Mouse (Mus musculus): ENCODE measurements around the gene Hspa1a. TPM values are rescaled to one million over a fixed set of nuclear protein-coding genes. Genes with fewer than 3 reads are reported as not detected.
"Not testable (repeated sequence)": the region's sequence is repeated elsewhere in the genome, so short reads cannot be mapped to it uniquely, and the experiment has no call there.

Hspa1a gene
- total RNA-seq, 2 experiments from 2014 or later = 16.6 to 99.8 TPM

GRCm38 (mm10) chr17:34969822-34970221 is 2.1 kb downstream of the Hspa1a start, which contains the start of gene Gm20481:
Gene Gm20481, plus strand, starts transcription at chr17:34969912.
- not testable (repeated sequence) for DNase-seq (ENCODE audit: low spot score)

- no peak for DNase-seq (ENCODE audit: low spot score)
These were observed 6.3 kb downstream of the Hspa1a start for GRCm38 (mm10) chr17:34965627-34966026.

DNA sequence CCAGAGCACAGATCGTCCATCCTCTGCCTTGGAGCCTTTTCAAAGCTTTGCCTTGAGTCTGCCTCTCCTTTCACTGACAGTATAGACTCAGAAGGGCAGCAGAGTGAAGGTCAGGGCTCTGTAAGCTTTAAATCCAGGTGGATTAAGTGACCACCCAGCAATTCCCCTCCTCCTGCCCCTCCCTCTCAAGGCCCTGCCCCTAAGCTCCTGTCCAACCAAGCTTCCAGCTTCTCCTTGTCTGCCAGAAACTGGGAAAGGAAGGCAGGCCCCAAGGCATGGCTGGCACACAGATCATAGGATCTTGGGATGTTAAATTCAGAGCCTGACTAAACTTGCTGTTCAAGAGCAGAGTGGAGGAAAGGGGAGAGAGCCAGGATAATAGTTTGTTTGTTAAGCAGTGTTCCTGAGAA is 7.3 kb downstream of the Hspa1a start:
- no peak for DNase-seq (ENCODE audit: low spot score)

DNA sequence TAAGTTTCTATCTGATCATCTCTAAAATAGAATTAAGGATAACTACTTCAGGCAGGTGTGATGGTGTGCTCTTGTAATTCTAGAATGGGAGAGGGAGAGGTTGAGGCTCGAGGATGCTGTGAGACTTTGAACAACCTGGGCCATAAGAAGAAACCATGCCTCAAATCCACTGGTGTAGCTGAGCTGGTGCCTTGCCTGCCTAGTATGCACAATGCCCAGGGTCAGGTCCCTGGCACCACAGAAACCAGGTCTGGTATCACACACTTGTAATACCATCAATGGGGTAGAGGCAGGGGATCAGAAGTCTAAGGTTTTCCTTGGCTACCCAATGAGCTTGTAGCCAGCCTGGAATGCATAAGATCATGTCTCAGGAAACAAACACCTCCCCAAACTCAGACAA is 9.1 kb downstream of the Hspa1a start:
- DNase-seq (ENCODE audit: low spot score) = no peak

- DNase-seq (ENCODE audit: low spot score) = no peak
These were observed 9.8 kb downstream of the Hspa1a start for GRCm38 (mm10) chr17:34962125-34962524.

GRCm38 (mm10) chr17:34960702-34961493 is 11.1 kb downstream of the Hspa1a start:
- DNase-seq (ENCODE audit: low spot score) = no peak

DNA sequence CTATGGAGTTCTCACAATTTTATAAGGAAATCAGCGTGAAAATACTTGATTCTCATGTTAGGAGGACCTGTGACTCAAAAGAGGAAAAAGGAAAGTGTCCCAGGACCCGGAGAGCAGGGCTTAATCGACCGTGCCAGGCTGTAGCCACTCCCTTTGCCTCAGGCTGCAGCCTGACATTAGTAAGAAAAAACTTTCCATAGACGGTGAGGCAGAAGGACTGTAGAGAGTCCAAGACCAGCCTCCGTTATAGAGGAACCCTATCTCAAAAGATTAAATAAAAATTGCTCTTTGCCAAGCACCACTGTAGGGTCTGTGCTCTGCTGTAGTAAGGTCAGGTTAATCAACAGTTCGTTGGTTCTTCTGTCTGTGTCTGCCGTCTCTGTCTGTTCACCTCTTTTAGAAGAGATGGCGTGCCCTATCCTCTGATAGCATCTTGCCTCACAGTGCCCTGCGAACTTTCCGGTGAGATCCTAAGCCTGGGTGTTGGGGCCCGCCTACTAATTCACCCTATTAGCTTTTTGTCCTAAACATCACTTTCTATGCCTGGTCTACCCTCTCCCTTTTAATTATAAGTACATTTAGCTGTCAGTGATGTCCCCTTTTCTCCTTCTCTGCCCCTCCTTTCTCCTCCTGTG is 12.0 kb downstream of the Hspa1a start:
- peak; percentile 43 for DNase-seq (ENCODE audit: low spot score)

DNA sequence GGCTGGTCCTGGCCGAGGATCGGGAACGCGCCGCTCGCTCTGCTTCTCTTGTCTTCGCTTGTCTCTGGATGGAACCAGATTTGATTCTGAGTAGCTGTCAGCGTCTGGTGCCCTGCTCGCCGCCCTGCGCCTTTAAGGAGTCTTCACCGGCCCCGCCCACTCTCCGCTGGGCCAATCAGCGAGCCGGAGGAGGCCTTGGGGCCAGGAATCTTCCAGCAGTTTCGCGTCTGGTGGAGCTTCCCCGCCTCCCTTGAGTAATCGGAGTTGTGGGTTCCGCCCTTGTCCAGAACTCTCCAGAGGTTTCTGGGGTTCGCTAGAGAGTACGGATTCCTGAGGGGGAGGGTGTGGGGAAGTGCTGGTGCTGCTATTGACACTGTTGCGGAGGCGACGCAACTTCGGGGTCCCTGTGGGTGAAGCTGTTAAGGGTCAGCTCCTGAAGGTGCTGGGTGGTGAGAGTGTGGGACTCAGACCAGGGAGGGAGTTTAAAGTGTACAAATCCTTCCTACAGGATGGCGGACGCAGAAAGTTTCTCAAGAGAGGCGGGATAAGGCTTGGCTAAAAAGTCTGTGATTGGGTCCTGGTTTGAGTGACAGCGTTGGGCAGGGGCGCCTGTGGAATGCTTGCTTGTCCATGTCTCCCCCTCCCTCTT is 12.7 kb downstream of the Hspa1a start, which contains the start of gene Hspa1b:
Gene Hspa1b, minus strand, starts transcription at position 109 of the 649 bp plus-strand sequence.
- DNase-seq (ENCODE audit: low spot score) = peak; percentile 88

- DNase-seq (ENCODE audit: low spot score) = not testable (repeated sequence)
These were observed 13.2 kb downstream of the Hspa1a start for GRCm38 (mm10) chr17:34958734-34959129.

DNA sequence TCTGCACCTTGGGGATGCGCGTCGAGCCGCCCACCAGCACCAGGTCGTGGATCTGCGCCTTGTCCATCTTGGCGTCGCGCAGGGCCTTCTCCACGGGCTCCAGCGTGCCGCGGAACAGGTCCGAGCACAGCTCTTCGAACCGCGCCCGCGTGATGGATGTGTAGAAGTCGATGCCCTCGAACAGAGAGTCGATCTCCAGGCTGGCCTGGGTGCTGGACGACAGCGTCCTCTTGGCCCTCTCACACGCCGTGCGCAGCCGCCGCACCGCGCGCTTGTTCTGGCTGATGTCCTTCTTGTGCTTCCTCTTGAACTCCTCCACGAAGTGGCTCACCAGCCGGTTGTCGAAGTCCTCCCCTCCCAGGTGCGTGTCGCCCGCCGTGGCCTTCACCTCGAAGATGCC is 14.0 kb downstream of the Hspa1a start:
- not testable (repeated sequence) for DNase-seq (ENCODE audit: low spot score)

- DNase-seq (ENCODE audit: low spot score) = not testable (repeated sequence)
These were observed 14.7 kb downstream of the Hspa1a start for GRCm38 (mm10) chr17:34957291-34957690.

DNA sequence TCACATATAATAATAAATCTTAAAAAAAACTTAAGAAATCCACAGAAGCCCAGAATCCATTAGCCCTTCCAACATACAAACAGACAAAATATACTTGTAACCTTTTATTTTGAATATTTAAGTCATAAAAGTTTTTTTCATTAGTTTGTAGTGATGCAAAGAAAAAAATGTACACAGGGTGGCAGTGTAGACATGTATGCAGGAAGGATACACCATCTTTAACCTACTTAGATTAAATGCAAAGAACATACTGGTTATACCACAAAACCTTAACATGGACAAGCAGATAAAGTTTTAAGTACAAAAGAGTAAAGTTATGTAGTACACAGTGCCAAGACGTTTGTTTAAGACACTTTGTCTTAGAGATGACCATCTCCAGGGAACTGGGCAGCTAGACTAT is 15.6 kb downstream of the Hspa1a start:
- no peak for DNase-seq (ENCODE audit: low spot score)

GRCm38 (mm10) chr17:34955884-34956283 is 16.1 kb downstream of the Hspa1a start:
- DNase-seq (ENCODE audit: low spot score) = no peak

DNA sequence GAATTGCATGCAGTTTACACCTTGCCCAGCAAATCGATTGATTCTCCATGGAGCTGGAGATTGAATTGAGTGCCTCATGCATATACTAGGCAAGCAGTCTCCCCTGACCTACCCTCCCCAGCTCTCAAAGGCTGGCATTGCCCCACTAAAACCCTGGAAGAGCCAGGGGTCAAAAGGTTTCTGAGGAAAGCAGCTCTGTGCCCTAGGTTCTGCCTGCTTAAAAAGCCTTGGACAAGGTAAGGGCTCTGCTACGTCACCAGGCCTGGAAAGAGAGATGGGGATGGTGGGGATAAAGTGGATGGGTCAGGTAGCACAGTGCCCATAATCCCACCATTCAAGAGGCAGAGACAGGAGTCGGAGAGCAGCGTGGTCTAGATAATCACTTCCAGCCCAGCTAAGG is 17.1 kb downstream of the Hspa1a start:
- no peak for DNase-seq (ENCODE audit: low spot score)

GRCm38 (mm10) chr17:34953904-34954303 is 18.1 kb downstream of the Hspa1a start:
- no peak for DNase-seq (ENCODE audit: low spot score)

GRCm38 (mm10) chr17:34953258-34953657 is 18.7 kb downstream of the Hspa1a start:
- no peak for DNase-seq (ENCODE audit: low spot score)

GRCm38 (mm10) chr17:34952378-34953040 is 19.4 kb downstream of the Hspa1a start:
- DNase-seq (ENCODE audit: low spot score) = peak; percentile 83

GRCm38 (mm10) chr17:34951636-34952377 is 20.1 kb downstream of the Hspa1a start:
- no peak for DNase-seq (ENCODE audit: low spot score)

DNA sequence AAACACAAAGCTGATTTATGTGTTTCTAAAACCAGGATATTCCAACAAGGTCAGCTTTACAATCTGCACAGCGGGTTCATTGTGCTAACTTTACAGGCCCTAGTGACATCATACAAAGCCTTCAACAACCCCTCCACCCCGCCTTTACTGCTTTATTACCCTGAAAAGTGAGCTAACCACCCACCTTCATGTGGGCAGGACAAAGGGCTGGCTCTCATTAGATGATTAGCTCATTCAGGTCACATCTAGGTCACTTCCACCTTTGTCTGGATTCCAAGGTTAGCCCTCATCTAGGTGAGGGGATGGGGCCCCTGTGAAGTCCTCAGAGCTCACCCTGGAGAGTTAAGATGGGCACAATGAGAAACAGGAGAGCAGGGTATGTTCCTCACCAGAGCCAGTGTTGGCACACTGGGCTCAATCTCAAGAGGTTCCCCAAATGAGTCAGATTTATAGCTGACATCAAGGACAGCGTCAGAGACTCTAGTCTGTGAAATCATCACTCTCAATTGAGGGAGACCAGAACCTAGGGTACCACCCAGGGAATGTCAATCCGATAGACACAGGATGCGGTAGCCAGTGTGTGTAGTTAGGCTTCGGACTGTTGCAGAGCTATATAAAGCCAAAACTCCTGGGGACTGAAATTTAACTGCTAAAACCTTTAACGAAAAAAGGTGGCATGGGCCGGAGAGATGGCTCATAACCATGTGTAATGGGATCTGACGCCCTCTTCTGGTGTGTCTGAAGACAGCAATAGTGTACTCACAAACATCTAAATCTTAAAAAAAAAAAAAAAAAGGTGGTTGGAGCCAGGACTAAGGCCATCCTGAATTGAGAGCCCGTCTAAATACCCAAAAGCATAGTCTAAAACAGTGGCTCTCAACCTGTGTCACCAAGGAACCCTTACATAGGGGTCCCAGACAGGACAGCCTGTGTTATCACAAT is 21.2 kb downstream of the Hspa1a start:
- no peak for DNase-seq (ENCODE audit: low spot score)

GRCm38 (mm10) chr17:34949553-34949969 is 22.4 kb downstream of the Hspa1a start:
- DNase-seq (ENCODE audit: low spot score) = no peak
